Mouse (Mus musculus) erythroblast, adult 5-6 weeks (primary cell): Measurements from ENCODE around the gene Arl2. TPM values are rescaled to one million over a fixed set of nuclear protein-coding genes. Genes with fewer than 3 reads are reported as not detected.
A peak's percentile ranks its signal among the peaks of the same experiment; 100 is the strongest.
"Not testable (repeated sequence)": the region's sequence is repeated elsewhere in the genome, so short reads cannot be mapped to it uniquely, and the experiment has no call there.

Source experiments
- ATAC-seq: replicated peaks from 2 replicates; pipeline ENCODE4 v1.8.0; 2016; ENCODE audit warnings: moderate number of reproducible peaks, mild to moderate bottlenecking, moderate TSS enrichment, inconsistent platforms; ENCODE audit not compliant: poor library complexity, low FRiP score, severe bottlenecking
- total RNA-seq, 2 experiments: library from RNA; stranded (forward) in 1 of 2; stranded (reverse) in 1 of 2; fragments of 150-400 nt in 1 of 2; fragments of 200-764, 138-1000 nt in 1 of 2; gene quantifications; 2 replicates each; pipeline versions ENCODE4 v1.2.3 to v1.2.4; 2015 to 2017; ENCODE audit warnings: low replicate concordance in 2 of 2

Gene Arl2
- total RNA-seq (2015; ENCODE audit: low replicate concordance) (3.7 and 11.9 TPM in 2 replicates), total RNA-seq (2017; ENCODE audit: low replicate concordance) (3.7 and 5.3 TPM in 2 replicates)

DNA sequence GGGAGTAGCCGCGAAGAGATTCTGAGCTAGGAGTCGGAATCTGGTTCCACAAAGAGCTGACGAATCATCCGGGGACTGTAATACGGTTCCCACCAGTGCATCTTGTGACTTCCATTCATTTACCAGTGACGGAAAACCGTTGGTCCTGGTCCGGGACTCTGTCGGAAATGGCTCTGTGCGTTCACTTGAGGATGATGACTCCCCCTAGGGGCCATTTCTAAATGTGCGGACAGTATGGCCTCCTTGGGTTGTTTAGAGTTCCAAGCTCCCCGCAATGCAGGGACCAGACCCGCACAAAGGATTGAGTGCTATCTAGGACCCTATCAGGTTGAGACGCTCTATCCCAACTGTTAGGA is at the start of gene Arl2:
Gene Arl2, minus strand, starts transcription at position 155 of the 356 bp plus-strand sequence.
- peak; percentile 79 for ATAC-seq

DNA sequence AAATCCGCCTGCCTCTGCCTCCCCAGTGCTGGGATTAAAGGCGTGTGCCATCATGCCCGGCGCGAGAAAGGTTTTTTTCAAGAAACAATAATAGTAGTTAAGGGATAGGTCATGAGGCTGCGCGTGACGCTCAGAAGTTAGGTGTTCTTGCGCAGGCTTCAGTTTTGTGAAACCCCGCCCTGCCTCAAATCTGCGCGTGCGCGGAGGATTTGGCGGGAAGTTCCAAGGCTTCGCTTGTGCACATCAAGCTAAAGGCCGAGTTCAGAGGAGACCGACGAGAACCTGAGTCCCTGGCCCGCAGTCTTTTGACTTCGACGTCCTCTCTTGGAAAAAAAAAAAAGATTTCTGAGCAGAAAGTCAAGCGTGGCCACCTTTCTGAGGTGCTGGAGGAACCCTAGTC is 42.8 kb upstream of the Arl2 start, which contains the start of gene Majin:
Gene Majin, plus strand, starts transcription at position 258 of the 400 bp plus-strand sequence.
- ATAC-seq: no peak

DNA sequence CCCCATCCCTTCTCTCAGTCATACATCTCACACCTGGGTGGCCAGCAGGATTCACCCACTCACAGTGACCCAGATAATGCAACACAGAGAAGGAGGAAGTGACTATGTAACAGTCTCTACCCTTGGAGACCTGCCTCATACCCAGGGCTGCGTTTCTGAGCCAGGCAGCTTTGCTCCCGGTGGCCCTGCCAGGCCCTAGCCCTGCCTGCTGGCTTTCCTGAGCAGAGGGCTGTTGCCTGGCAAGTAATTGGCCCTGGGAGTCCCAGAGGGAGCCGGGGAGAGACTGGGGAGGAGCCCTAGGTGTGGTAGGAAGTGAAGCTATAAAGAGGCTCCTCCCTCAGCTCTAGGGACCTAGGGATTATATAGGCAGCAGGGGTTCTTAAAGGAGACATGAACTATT is 41.2 kb upstream of the Arl2 start:
- no peak for ATAC-seq

DNA sequence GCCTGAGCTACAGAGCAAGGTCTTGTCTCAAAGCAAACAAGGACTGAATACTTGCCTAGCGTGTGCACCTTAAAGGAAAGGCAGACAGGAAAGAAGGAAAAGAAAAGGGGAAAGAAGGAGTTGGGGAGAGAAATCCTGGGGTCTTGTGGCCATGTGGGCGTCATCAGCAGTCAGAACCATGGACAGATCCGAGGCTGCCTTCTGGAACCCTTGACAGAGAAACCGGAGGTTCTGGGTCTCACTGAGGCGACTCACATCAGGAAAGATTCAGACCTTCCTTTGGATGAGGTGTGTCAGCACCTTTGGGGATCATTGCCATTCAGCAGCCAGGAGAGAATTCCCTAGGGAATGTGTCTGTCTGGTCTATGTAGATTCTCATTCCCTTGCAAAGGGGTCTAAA is 40.3 kb upstream of the Arl2 start:
- ATAC-seq: no peak

DNA sequence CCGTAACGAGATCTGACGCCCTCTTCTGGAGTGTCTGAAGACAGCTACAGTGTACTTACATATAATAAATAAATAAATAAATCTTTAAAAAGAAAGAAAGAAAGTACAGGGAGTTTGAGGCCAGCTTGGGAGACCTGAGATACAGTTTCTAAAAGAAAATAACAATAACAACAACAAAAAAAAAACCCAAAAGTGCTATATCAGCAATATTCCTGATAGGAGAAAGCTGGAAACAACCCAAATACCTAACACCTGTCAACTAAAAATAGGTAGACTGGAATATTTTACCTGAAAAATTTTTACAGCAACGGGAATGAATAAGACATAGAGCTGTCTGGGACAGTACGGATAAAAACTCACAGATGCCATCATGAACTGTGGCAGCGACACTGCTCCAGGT is 37.4 kb upstream of the Arl2 start:
- ATAC-seq: no peak

DNA sequence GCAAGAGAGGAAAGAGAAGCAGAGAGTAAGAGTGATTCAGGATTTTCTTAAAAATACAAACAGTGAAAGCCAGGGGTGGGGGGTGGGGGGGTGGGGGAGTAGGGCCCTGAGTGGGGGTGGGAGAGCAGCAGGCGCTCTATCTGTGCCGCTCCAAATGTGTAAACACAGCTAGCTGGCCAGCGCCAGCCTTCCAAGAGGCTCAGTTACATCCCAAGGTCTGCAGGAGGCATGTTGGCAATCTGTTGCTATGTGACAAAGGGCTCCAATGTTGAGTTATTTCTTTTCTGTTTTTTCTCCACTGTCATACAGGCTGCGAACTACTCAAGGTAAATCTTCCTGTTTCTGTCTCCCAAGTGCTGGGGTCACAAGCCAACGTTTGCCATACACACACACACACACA is 33.4 kb upstream of the Arl2 start:
- no peak for ATAC-seq

DNA sequence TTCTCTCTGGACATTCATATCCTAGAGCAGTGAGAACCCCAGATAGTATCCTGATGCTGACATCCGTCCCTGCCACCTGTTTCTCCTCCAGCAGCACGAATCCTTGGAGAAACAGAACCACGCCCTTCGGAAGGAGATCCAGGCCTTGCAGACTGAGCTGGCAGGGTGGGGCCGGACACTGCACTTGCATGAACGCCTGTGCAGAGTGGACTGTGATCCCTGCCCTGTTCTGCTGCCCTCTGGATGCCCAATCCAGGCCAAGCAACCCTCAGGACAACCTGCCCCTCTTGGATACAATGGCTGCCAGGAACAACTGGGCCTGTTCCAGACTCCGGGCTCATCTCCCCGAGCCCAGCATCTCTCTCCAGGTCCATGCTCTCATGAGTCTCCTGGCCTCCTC is 29.9 kb upstream of the Arl2 start:
- no peak; the same call in 1 of the 2 replicates for ATAC-seq

DNA sequence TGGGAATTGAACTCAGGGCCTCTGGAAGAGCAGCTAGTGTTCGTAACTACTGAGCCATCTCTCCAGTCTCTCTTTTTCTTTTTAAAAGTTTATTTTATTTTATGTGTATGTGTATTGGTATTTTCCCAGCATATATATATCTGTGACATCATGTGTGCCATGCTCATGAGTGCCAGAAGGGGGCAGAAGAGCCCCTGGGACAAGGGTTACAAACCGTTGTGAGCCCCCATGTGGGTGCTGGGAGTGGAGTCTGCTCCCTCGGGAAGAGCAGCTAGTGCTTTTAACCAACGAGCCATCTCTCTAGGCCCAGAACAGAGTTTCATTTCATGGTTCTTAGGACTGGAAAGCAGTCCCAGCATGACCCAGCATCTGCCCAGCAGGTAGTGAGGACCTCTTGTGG is 25.4 kb upstream of the Arl2 start:
- peak; percentile 51 for ATAC-seq

DNA sequence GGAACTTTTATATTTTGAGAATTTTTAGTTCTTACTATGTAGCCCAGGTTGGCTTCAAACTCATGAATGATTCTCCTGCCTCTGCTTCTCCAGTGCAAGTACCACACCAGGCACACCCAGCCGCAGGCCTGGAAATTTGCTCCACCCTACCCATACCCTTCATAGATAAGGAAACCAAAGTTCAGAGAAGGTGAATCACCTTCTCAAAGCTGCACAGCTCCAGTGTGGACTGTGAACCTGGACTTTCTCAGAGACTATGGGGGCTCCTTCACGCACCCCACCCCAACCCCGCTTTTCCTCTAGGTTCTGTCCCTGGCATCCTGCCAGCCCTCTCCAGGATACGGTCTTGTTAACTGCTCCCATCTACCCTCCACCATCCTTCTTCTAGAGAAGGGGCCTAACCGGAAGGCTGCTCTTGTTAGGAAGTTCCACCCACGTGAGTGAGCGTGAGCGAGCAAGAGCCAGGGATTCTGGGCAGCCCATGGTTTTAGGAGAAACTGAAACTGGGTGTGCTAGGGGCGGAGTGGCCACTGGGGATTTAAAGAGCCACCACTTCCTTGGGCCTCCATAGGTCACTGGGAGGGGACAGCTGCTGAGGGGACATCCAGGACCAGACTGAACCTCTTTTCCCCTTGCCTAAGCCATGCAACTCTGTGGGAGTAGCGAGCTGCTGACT is 22.7 kb upstream of the Arl2 start:
- ATAC-seq: no peak

DNA sequence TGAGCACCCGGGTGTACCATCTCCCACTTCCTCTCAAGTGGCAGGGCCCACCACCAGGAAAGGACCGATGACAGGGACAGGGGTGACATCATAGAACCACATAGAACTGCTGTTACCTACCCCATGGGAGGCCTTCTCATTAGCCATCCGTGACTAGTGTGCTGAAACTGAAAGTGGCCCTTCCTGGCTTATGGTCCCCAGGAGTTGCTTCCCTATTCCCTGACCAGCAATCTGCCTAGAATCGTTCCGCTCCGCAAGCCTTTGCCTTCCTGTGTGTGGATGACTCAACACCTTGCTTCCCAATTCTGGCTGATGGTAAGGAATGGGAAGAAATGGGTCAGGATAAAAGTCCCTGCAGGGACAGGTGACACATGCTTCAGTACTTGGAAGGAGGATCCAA is 15.9 kb upstream of the Arl2 start:
- ATAC-seq: no peak

DNA sequence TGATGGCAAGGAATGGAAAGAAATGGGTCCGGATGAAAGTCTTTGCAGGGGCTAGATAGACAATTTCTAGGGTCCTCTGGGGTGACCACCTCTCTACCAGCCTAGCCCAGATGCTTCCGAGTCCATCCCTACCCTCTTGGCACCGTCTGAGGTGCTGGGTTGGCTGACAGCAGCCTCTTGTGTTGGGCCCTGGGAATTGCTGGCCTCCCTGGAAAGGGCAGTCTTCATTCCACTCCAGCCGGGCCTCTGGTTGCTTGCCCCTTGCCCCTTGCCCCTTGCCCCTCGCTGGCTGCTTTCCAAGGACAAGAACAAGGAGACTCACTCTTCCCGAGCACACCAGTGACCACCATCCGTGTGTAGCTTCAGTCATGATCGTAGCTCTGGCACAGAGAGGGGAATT is 15.0 kb upstream of the Arl2 start:
- no peak for ATAC-seq

DNA sequence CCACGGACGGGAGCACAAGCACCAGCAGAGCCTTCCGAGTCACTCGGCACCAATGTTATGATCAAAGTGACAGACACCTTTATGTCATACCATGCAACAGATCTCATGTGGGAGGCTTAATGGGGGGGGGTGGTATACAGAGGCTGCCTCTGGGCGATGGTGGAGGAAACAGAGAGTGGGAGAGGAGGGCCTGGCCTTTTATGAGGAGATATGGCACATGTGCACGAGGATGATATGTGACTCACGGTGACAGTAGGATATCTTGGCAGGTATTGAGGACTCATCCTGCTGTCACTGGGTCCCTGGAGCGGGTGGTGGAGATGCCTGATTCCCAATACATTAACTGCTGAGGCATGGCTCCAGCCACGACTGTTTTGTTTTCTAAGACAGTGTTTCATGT is 13.8 kb upstream of the Arl2 start:
- 0 out of 2 replicates have a peak, but pooled peaks have one; percentile 32 for ATAC-seq

DNA sequence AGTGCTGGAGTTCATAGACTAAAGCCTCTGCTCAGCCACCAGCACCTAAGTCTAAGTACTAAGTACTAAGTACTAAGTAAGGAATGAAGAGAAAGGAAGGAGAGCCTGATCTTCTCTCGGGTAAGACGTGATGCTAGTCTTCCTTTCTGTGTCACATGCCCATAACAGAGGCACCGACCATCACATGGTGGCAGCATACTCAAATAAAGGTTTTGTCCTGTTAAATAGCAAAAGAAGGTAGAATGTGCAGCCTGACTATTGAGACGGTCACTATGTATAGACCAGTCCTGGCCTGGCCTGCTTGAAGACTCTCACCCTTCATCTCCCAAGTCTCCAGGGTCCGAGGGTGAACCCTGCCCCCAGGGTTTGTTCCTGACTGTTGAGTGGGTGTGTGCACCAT is 3.5 kb upstream of the Arl2 start:
- ATAC-seq: no peak

DNA sequence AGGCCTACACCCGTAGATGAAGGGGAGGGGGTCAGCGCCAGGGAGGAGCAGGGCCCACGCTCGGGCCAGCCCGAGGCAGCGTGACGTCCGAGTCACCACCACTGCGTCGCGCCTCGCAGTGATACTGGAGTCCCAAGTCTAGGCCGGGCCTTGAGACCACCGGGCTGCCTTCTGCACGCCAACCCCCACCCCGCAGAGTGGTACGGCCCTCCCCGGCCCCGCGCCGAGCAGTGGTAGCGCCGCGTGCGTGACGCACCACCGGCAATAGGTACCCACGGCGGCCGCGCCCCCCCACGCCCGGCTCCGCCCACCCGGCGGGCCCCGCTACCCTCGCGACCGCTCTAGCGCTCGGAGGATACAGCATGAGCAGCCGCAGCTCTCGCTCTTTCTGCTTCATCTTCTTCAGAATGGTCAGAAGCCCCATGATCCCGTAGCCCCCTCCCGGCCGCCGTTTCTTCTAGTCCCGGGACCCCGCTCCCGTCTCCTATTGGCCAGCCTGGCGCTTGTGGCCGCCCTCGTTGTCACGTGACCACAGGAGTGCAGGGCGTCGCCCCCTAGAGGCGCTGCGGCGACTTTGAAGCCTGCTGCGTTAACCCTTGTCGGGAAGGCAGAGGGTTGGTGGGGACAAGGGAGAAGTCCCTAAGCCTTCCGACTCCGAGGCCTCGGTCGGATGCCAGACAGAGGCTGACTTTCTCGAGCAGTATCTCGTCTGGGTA is 512 bp downstream of the Arl2 start, which contains the start of gene Batf2:
Gene Batf2, plus strand, starts transcription at position 306 of the 716 bp plus-strand sequence.
- ATAC-seq: peak; percentile 88

DNA sequence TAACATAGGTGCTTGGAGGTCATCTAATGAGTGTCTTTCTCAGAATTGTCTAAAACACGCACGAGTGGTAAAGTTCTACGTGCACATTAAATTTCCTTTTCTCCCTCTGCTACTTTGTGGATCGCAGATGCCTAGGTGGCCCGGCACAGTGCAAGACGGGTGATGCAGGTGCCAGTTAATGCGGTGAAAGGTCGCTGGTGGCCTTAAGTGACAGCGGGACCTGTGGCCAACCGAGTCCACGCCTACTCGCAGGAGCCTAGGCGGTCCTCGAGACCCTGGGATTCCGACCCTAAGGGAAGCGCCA is 1.0 kb downstream of the Arl2 start:
- peak; percentile 38 for ATAC-seq

DNA sequence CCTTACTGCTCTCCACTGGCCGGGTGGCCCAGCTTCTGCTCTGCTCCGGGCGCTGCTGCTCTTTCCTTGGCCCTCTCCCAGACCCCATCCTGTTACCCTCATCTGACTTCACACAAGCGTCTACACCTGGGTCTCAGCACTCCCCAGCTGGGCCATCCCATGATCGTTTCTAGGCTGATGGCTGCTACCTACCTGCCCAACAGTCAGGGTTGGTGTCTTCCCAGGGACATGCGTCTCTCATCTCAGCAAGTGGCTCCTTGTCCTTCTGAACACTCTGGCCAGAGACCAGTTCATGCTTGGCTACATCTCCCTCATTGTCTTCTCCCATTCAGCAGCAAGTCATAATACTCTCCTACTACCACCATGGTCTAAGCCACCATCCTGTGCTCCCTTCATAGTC is 1.6 kb downstream of the Arl2 start:
- ATAC-seq: no peak

DNA sequence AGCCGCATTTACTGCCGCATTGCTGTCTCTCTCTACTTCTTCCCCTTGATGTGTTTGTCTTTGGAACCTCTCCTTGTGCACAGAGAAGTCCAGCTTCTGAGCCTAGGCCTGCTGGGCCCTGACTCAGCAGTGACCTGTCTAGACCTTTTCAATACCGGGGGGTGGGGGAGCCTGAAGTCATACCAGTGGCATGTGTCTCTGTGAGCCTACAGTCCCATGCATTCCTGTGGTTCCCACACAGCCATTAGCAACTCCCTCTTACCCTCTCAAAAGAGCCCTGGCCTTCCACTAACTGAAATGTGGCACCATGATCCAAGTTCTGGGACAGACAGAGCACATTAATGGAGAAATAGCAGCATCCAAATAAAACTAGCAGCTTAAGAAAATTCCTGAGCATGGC is 5.0 kb downstream of the Arl2 start:
- ATAC-seq: no peak

DNA sequence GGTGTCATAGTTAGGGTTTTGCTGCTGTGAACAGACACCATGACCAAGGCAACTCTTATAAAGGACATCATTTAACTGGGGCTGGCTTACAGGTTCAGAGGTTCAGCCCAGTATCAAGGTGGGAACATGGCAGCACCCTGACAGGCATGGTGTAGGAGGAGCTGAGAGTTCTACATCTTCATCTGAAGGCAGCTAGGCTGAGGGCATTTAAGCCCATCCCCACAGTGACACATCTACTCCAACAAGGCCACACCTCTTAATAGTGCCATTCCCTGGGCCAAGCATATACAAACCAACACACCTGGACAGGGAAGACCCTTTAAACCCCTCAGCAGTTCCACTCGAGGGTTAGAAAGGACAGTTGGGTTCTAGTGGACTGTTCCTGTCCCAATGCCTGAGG is 8.2 kb downstream of the Arl2 start:
- ATAC-seq: 0 out of 2 replicates have a peak, but pooled peaks have one; percentile 21

DNA sequence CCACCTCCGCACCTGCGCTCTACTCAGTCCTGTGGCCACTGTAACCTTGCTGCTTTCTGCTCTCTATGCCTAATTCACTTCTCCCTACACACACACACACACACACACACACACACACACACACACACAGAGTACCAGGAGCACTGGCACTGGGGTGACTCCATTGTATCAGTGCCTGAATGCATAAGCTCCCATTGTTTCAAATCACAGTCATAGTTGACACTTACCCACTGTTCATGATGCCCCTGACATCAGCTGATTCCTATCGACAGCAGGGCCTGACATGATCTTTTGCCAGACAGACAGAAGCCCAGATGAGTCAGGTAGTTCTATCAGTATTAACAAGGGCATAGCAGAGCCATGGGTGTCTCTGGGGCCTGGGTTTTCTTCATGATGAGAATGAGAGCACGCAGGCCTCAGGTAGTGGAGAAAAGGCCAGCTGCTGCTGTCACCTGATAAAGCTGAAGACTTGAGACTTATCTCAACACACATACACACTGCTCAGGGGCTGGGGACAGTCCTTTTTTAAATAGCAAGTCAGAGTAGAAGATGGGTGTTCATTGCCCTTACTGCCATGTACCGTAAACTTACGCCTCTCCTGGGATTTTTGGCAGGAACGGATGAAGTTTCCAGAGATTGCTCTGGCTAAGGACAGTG is 9.0 kb downstream of the Arl2 start:
- peak; percentile 75 for ATAC-seq

DNA sequence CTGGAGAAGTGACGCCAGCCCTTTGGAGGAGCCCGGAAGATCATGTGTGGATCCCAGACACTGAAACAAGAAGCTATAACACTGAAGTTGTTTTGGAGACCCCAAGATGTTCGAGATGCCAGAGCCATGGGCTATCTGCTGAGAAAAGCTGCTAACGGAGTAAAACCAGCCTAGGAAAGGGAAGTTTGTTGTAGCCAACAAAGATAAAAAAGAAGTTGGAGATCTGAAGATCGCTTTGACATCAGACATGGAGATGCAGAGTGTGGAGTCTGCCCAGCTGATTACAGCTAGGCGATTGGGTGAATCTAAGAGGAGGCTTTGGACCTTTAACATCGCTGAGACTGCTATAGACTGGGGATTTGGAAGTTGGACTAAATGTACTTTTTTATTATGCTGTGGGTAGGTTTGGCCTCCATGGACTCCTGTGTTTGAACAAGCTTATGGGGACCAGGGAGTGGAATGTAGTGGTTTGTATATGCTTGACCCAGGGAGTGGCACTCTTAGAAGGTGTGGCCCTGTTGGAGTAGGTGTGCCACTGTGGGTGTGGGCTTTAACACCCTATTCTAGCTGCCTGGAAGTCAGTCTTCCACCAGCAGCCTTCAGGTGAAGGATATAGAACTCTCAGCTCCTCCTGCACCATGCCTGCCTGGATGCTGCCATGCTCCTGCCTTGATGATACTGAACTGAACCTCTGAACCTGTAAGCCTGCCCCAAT is 10.8 kb downstream of the Arl2 start:
- not testable (repeated sequence) for ATAC-seq
